Mouse (Mus musculus): ENCODE measurements around the gene Bfar.
A peak's percentile ranks its signal among the peaks of the same experiment; 100 is the strongest.

DNA sequence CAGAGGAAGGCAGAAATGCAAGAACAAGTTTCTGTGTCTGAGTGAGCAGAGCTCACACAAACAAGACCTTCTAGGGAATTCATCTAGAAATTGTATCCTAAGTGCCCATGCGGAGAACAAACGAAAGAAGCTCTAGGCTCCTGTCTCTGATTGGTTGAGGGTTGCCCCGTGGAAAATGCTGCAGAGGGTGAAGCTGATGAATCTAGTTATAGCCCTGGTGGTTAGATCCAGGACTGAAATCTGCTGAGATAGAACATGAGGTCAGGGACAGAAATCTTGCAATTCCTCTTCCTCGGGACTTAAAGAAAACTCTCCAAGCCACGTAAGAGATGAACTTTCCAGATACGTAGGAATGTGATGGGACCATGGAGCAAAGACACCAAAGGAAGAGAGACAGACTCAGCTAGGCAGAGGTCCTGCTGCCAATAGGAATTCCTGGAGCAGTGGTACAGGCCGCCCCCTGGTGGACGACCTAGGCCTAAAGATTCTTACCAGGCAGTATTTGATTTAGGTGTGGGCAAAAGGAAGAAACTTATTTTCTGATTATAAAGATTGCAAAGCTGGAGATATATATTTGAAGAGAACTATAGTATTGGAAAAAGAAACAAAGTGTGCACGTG lies 62.0 kb downstream of the Bfar start:
- no peak for TF ChIP-seq MAX (IDR thresholded peaks at IDR 0.05)
- peak; percentile 48 for TF ChIP-seq CTCF (IDR thresholded peaks at IDR 0.05; ENCODE audit: control insufficient read depth, insufficient read depth, insufficient read length)
- TF ChIP-seq FOSL1 (IDR thresholded peaks at IDR 0.05; ENCODE audit: insufficient read depth, low read length, poor library complexity, severe bottlenecking): no peak
- TF ChIP-seq CEBPB (IDR thresholded peaks at IDR 0.05; ENCODE audit: low read depth): no peak

Data from C2C12 (cell line).